Mouse (Mus musculus) layer of hippocampus, adult 8-10 months (tissue): ENCODE results near the gene Ror2. TPM values are rescaled to one million over a fixed set of nuclear protein-coding genes. Genes with fewer than 3 reads are reported as not detected.
A peak's percentile ranks its signal among the peaks of the same experiment; 100 is the strongest.

Experiments used
- DNase-seq, 2 experiments: peaks; one replicate each; pipeline ENCODE4 v3.0.0; 2022; ENCODE audit warnings: low spot score in 2 of 2
- total RNA-seq, 4 experiments: library from RNA; stranded (reverse); gene quantifications; 2 replicates each; pipeline ENCODE4 v1.2.4; 2022

Gene Ror2
- total RNA-seq, 4 experiments from 2014 or later, result 0.83 to 1.6 (median 1.2) TPM

- DNase-seq, result no peak
These were observed 11.2 kb downstream of the Ror2 start for GRCm38 (mm10) chr13:53274771-53275170.

GRCm38 (mm10) chr13:53271595-53271994, 14.3 kb downstream of the Ror2 start:
- no peak for DNase-seq

GRCm38 (mm10) chr13:53270549-53270948, 15.4 kb downstream of the Ror2 start:
- no peak for DNase-seq

GRCm38 (mm10) chr13:53268541-53268940, 17.4 kb downstream of the Ror2 start:
- DNase-seq, result no peak

- DNase-seq, result no peak
These were observed 18.1 kb downstream of the Ror2 start for GRCm38 (mm10) chr13:53267849-53268248.

- no peak for DNase-seq
These were observed 18.8 kb downstream of the Ror2 start for GRCm38 (mm10) chr13:53267155-53267554.

GRCm38 (mm10) chr13:53266543-53266951, 19.4 kb downstream of the Ror2 start:
- no peak for DNase-seq

GRCm38 (mm10) chr13:53264896-53265295, 21.0 kb downstream of the Ror2 start:
- DNase-seq, result no peak

- DNase-seq, result no peak
These were observed 23.2 kb downstream of the Ror2 start for GRCm38 (mm10) chr13:53262509-53263250.

GRCm38 (mm10) chr13:53261106-53261771, 24.7 kb downstream of the Ror2 start:
- no peak for DNase-seq

GRCm38 (mm10) chr13:53258943-53259342, 27.0 kb downstream of the Ror2 start:
- DNase-seq, result no peak

GRCm38 (mm10) chr13:53258497-53258896, 27.4 kb downstream of the Ror2 start:
- DNase-seq, result no peak

- DNase-seq, result no peak
These were observed 32.7 kb downstream of the Ror2 start for GRCm38 (mm10) chr13:53253255-53253654.

GRCm38 (mm10) chr13:53248586-53249401, 37.1 kb downstream of the Ror2 start:
- peak in 1 of 2 experiments; percentile 18 for DNase-seq

GRCm38 (mm10) chr13:53248080-53248479, 37.8 kb downstream of the Ror2 start:
- no peak for DNase-seq

GRCm38 (mm10) chr13:53247175-53247574, 38.7 kb downstream of the Ror2 start:
- DNase-seq, result no peak

GRCm38 (mm10) chr13:53244151-53244550, 41.8 kb downstream of the Ror2 start:
- no peak for DNase-seq

GRCm38 (mm10) chr13:53237455-53237854, 48.5 kb downstream of the Ror2 start:
- DNase-seq, result no peak

GRCm38 (mm10) chr13:53236434-53237401, 49.2 kb downstream of the Ror2 start:
- no peak for DNase-seq

- DNase-seq, result no peak
These were observed 50.0 kb downstream of the Ror2 start for GRCm38 (mm10) chr13:53235953-53236352.

GRCm38 (mm10) chr13:53234844-53235243, 51.1 kb downstream of the Ror2 start:
- no peak for DNase-seq
